Mouse (Mus musculus): ENCODE data around the gene Pum3. TPM values are rescaled to one million over a fixed set of nuclear protein-coding genes. Genes with fewer than 3 reads are reported as not detected.
A peak's percentile ranks its signal among the peaks of the same experiment; 100 is the strongest.
"Not testable (repeated sequence)": the region's sequence is repeated elsewhere in the genome, so short reads cannot be mapped to it uniquely, and the experiment has no call there.

Gene Pum3
- polyA plus RNA-seq, 1 experiment from 2014 or later = 87.0 TPM

- TF ChIP-seq CTCF (IDR thresholded peaks at IDR 0.05; ENCODE audit: low read depth) = peak; percentile 54
- Histone ChIP-seq H3K27ac (ENCODE audit: low read depth) (no peak overlapping the region), H3K27me3 (ENCODE audit: insufficient read depth, low read length) (no peaks in the 10 kb centered on the region), H3K4me2 (no peak overlapping the region), H3K9ac (no peak overlapping the region), H3K4me1 (ENCODE audit: insufficient read depth) (no peaks in the 10 kb centered on the region), H3K36me3 (ENCODE audit: insufficient read depth) (peaks cover 83% of the 10 kb centered on the region), H3K4me3 (ENCODE audit: low read depth, low read length) (no peak overlapping the region), H3K9me3 (ENCODE audit: low read depth, low read length) (no peaks in the 10 kb centered on the region)
- 86% methylated on average over 8 of the region's 8 CpGs for WGBS
- no peak; the same call in 1 of the 2 replicates for ATAC-seq (ENCODE audit: insufficient read depth)
- peak; percentile 12 for DNase-seq
These were observed 34.1 kb downstream of the Pum3 start for GRCm38 (mm10) chr19:27395481-27395880.

GRCm38 (mm10) chr19:27394341-27394990 lies 35.2 kb downstream of the Pum3 start:
- H3K27me3 ChIP-seq (ENCODE audit: insufficient read depth, low read length) = no peaks in the 10 kb centered on the region
- H3K4me3 ChIP-seq (ENCODE audit: low read depth, low read length) = no peak overlapping the region
- no peaks in the 10 kb centered on the region for H3K9me3 ChIP-seq (ENCODE audit: low read depth, low read length)
- no peak overlapping the region for H3K4me2 ChIP-seq
- DNase-seq (no peak), ATAC-seq (ENCODE audit: insufficient read depth) (no peak)
- H3K27ac ChIP-seq (ENCODE audit: low read depth) = no peak overlapping the region
- no peak for TF ChIP-seq CTCF (IDR thresholded peaks at IDR 0.05; ENCODE audit: low read depth)
- no peaks in the 10 kb centered on the region for H3K4me1 ChIP-seq (ENCODE audit: insufficient read depth)
- H3K36me3 ChIP-seq (ENCODE audit: insufficient read depth) = peaks cover 87% of the 10 kb centered on the region
- 90% methylated on average over 7 of the region's 7 CpGs for whole genome bisulfite sequencing
- H3K9ac ChIP-seq = no peak overlapping the region

- no peaks in the 10 kb centered on the region for H3K9me3 ChIP-seq (ENCODE audit: low read depth, low read length)
- H3K27ac ChIP-seq (ENCODE audit: low read depth) = no peak overlapping the region
- no peak overlapping the region for H3K4me3 ChIP-seq (ENCODE audit: low read depth, low read length)
- no peak overlapping the region for H3K4me2 ChIP-seq
- H3K9ac ChIP-seq = no peak overlapping the region
- H3K36me3 ChIP-seq (ENCODE audit: insufficient read depth) = peaks cover 83% of the 10 kb centered on the region
- no peak for DNase-seq
- no peak for TF ChIP-seq CTCF (IDR thresholded peaks at IDR 0.05; ENCODE audit: low read depth)
- no peaks in the 10 kb centered on the region for H3K27me3 ChIP-seq (ENCODE audit: insufficient read depth, low read length)
- no peaks in the 10 kb centered on the region for H3K4me1 ChIP-seq (ENCODE audit: insufficient read depth)
- ATAC-seq (ENCODE audit: insufficient read depth) = no peak
- 83% methylated on average over 2 of the region's 2 CpGs for WGBS
These were observed 37.2 kb downstream of the Pum3 start for GRCm38 (mm10) chr19:27392431-27392830.

GRCm38 (mm10) chr19:27391344-27391743 lies 38.3 kb downstream of the Pum3 start:
- no peak overlapping the region for H3K4me3 ChIP-seq (ENCODE audit: low read depth, low read length)
- DNase-seq (no peak), ATAC-seq (ENCODE audit: insufficient read depth) (no peak)
- no peak overlapping the region for H3K9ac ChIP-seq
- peaks cover 81% of the 10 kb centered on the region for H3K36me3 ChIP-seq (ENCODE audit: insufficient read depth)
- H3K27ac ChIP-seq (ENCODE audit: low read depth) = no peak overlapping the region
- H3K27me3 ChIP-seq (ENCODE audit: insufficient read depth, low read length) = no peaks in the 10 kb centered on the region
- 96% methylated on average over 2 of the region's 2 CpGs for WGBS
- no peak overlapping the region for H3K4me2 ChIP-seq
- no peaks in the 10 kb centered on the region for H3K9me3 ChIP-seq (ENCODE audit: low read depth, low read length)
- no peaks in the 10 kb centered on the region for H3K4me1 ChIP-seq (ENCODE audit: insufficient read depth)
- TF ChIP-seq CTCF (IDR thresholded peaks at IDR 0.05; ENCODE audit: low read depth) = no peak

- WGBS = 92% methylated on average over 4 of the region's 4 CpGs
- not testable (repeated sequence) for H3K27me3 ChIP-seq (ENCODE audit: insufficient read depth, low read length); H3K9me3 ChIP-seq (ENCODE audit: low read depth, low read length); H3K9ac ChIP-seq; H3K4me1 ChIP-seq (ENCODE audit: insufficient read depth); H3K4me2 ChIP-seq; H3K4me3 ChIP-seq (ENCODE audit: low read depth, low read length); DNase-seq; ATAC-seq (ENCODE audit: insufficient read depth); H3K27ac ChIP-seq (ENCODE audit: low read depth)
- H3K36me3 ChIP-seq (ENCODE audit: insufficient read depth) = peaks cover 79% of the 10 kb centered on the region
These were observed 40.1 kb downstream of the Pum3 start for GRCm38 (mm10) chr19:27389566-27389965.

- ATAC-seq (ENCODE audit: insufficient read depth) = no peak
- H3K4me3 ChIP-seq (ENCODE audit: low read depth, low read length) = no peak overlapping the region
- H3K9me3 ChIP-seq (ENCODE audit: low read depth, low read length) = no peaks in the 10 kb centered on the region
- no peaks in the 10 kb centered on the region for H3K27me3 ChIP-seq (ENCODE audit: insufficient read depth, low read length)
- DNase-seq = no peak
- TF ChIP-seq CTCF (IDR thresholded peaks at IDR 0.05; ENCODE audit: low read depth) = no peak
- H3K36me3 ChIP-seq (ENCODE audit: insufficient read depth) = peaks cover 46% of the 10 kb centered on the region
- no peak overlapping the region for H3K4me2 ChIP-seq
- no peak overlapping the region for H3K27ac ChIP-seq (ENCODE audit: low read depth)
- no peak overlapping the region for H3K9ac ChIP-seq
- H3K4me1 ChIP-seq (ENCODE audit: insufficient read depth) = no peaks in the 10 kb centered on the region
These were observed 44.3 kb downstream of the Pum3 start for GRCm38 (mm10) chr19:27385304-27385703.

GRCm38 (mm10) chr19:27383266-27383665 lies 46.4 kb downstream of the Pum3 start:
- no peaks in the 10 kb centered on the region for H3K9me3 ChIP-seq (ENCODE audit: low read depth, low read length)
- H3K4me2 ChIP-seq = no peak overlapping the region
- H3K36me3 ChIP-seq (ENCODE audit: insufficient read depth) = peaks cover 33% of the 10 kb centered on the region; the same call in 1 of the 2 replicates
- TF ChIP-seq CTCF (IDR thresholded peaks at IDR 0.05; ENCODE audit: low read depth) = no peak
- ATAC-seq (ENCODE audit: insufficient read depth) = no peak
- H3K27ac ChIP-seq (ENCODE audit: low read depth) = no peak overlapping the region
- H3K9ac ChIP-seq = no peak overlapping the region
- DNase-seq = no peak
- H3K27me3 ChIP-seq (ENCODE audit: insufficient read depth, low read length) = no peaks in the 10 kb centered on the region
- WGBS = 91% methylated on average over 5 of the region's 5 CpGs
- no peak overlapping the region for H3K4me3 ChIP-seq (ENCODE audit: low read depth, low read length)
- no peaks in the 10 kb centered on the region for H3K4me1 ChIP-seq (ENCODE audit: insufficient read depth)
